Mouse (Mus musculus) stomach, postnatal 0 days (tissue): ENCODE measurements around the gene Gm14124. TPM values are rescaled to one million over a fixed set of nuclear protein-coding genes. Genes with fewer than 3 reads are reported as not detected.
"Not testable (repeated sequence)": the region's sequence is repeated elsewhere in the genome, so short reads cannot be mapped to it uniquely, and the experiment has no call there.

ENCODE experiments used
- ATAC-seq: fragments of 200-750 bp; cut with Nextera tagmentation; 2 replicates; pipeline ENCODE4 v1.8.0; 2017; ENCODE audit not compliant: low FRiP score, low TSS enrichment
- DNase-seq: peaks from one replicate; pipeline ENCODE4 v3.0.0-alpha.2; 2016; ENCODE audit warnings: low spot score
- H3K27ac ChIP-seq: fragments of 300-500 bp; sonication (generic); replicated peaks from 2 replicates; pipeline ENCODE4 v1.5.1; 2014; ENCODE audit warnings: mild to moderate bottlenecking, control low read depth
- H3K27me3 ChIP-seq: fragments of 300-500 bp; sonication (generic); 2 replicates; pipeline ENCODE4 v1.6.1; 2014; ENCODE audit warnings: low read length; ENCODE audit not compliant: control insufficient read depth, insufficient read depth
- H3K36me3 ChIP-seq: fragments of 300-500 bp; sonication (generic); 2 replicates; pipeline ENCODE4 v1.6.1; 2014; ENCODE audit warnings: low read length, mixed read lengths; ENCODE audit not compliant: control insufficient read depth, insufficient read depth
- H3K4me1 ChIP-seq: fragments of 300-500 bp; sonication (generic); replicated peaks from 2 replicates; pipeline ENCODE4 v1.6.1; 2014; ENCODE audit warnings: antibody characterized with exemption; ENCODE audit not compliant: control insufficient read depth, insufficient read depth
- H3K4me2 ChIP-seq: fragments of 300-500 bp; sonication (generic); replicated peaks from 2 replicates; pipeline ENCODE4 v1.6.1; 2014; ENCODE audit warnings: low read depth, mild to moderate bottlenecking, control low read depth, moderate library complexity
- H3K4me3 ChIP-seq: fragments of 300-500 bp; sonication (generic); 2 replicates; pipeline ENCODE4 v1.5.1; 2014; ENCODE audit warnings: low read depth, low read length, control low read depth
- H3K9ac ChIP-seq: fragments of 300-500 bp; sonication (generic); 2 replicates; pipeline ENCODE4 v1.6.1; 2014; ENCODE audit warnings: mild to moderate bottlenecking, low read length, control low read depth, mixed read lengths
- H3K9me3 ChIP-seq: fragments of 300-500 bp; sonication (generic); 2 replicates; pipeline ENCODE4 v1.6.1; 2016; ENCODE audit warnings: low read length; ENCODE audit not compliant: control insufficient read depth
- CTCF ChIP-seq: IDR thresholded peaks from 2 replicates; pipeline ENCODE4 v1.5.1; 2016; ENCODE audit warnings: antibody characterized with exemption, low read depth, mild to moderate bottlenecking, moderate library complexity
- EP300 ChIP-seq: optimal IDR thresholded peaks from 2 replicates; pipeline ENCODE3; 2016; ENCODE audit warnings: antibody characterized with exemption
- WGBS: fragments of 180-500 bp; shearing (Covaris S2); extraction: QIAGEN DNeasy Blood & Tissue Kit; methylation state at CpG from one replicate; pipeline ENCODE4 v1.1.7; 2014; 5-methylcytosine and 5-hydroxymethylcytosine counted together
- polyA plus RNA-seq: library from polyadenylated mRNA; unstranded; fragments of >200 nt; fragmentation: Nextera tagmentation; extraction: Ambion mirVana; gene quantifications from 2 replicates; pipeline ENCODE4 v1.2.1, GENCODE M21; 2015

Gm14124 gene
- polyA plus RNA-seq, 1 experiment from 2014 or later, result not detected

DNA sequence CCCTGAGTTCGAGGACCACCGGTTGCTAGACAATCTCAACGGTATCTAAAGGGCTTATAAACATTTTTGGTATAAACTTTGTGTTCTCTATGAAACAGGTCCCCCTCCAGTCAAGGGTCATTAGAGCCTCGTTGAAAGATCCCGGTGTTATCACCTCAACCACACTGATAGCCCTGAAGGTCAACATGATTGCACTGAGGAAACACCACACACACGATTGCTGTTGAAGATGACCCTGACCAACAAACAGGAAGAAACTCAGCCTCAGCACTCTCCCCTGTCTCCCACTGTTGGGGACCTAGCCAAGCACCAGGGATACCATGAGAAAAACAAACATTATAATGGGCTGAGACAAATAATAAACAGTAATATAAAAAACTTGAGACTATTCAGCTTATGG is 36.4 kb downstream of the Gm14124 start:
- Histone ChIP-seq H3K27me3 (no peaks in the 10 kb centered on the region), H3K27ac (no peak overlapping the region), H3K36me3 (no peaks in the 10 kb centered on the region), H3K4me3 (no peak overlapping the region), H3K4me2 (no peak overlapping the region), H3K9ac (no peak overlapping the region), H3K9me3 (no peaks in the 10 kb centered on the region), H3K4me1 (no peaks in the 10 kb centered on the region)
- 73% methylated on average over 6 of the region's 6 CpGs for WGBS
- no peak for DNase-seq
- TF ChIP-seq CTCF (no peak), EP300 (no peak)
- ATAC-seq, result no peak

DNA sequence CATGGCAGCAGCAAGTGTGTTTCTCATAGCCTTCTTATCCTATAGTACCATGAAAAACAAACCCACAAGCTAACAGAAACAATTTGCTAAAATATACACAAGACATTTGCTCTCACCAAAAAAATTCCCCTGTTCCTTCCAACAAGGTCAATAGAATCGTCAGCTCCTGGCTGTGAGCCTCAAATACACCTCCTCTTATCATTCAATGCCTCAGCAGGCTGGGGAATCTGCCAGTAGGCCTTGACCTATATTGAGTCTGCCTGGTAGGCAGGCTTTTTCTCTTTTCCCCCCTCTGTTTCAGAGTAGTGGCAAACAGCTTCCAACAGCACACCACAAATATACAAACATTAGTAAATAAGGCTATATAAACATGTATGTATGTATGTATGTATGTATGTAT is 41.8 kb downstream of the Gm14124 start:
- H3K9ac ChIP-seq, result no peak overlapping the region
- no peak for TF ChIP-seq EP300
- TF ChIP-seq CTCF, result no peak
- no peak for ATAC-seq
- no peaks in the 10 kb centered on the region for H3K9me3 ChIP-seq
- no peaks in the 10 kb centered on the region for H3K4me1 ChIP-seq
- no peaks in the 10 kb centered on the region for H3K36me3 ChIP-seq
- no peak overlapping the region for H3K4me2 ChIP-seq
- DNase-seq, result no peak
- H3K27me3 ChIP-seq, result no peaks in the 10 kb centered on the region
- H3K4me3 ChIP-seq, result no peak overlapping the region
- H3K27ac ChIP-seq, result no peak overlapping the region
- WGBS, result 43% methylated on average over 1 of the region's 1 CpGs

DNA sequence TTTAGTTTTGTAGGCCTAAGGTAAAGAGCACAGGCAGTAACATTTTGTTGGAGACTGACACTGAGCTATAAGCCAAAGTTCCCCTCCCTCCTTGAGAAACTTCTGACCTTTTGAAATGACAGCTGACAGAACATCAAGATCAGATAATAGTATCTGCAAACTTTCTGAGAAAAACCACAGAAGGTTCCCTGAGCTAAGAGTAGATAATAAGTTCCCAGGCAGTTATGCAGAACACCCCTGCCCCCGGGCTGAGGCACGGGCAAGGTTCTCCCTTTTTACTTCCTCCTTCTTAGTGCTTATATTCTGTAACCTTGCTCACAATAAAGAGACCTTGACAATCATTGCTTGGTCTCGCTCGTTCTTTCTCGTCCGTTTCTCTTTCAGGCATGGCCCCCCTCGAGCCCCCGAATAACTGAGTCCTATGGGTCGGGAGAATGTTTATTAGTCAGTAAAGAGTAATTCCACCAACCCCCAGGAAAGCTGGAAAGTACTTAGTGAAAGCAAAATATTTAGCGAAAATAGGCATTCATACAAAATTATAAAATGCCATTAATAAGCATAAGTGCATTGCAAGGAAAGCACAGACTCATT is 50.0 kb downstream of the Gm14124 start:
- DNase-seq, result no peak
- Histone ChIP-seq H3K9ac (no peak overlapping the region), H3K36me3 (no peaks in the 10 kb centered on the region), H3K27ac (no peak overlapping the region), H3K4me2 (no peak overlapping the region), H3K9me3 (no peaks in the 10 kb centered on the region), H3K4me3 (no peak overlapping the region), H3K4me1 (no peaks in the 10 kb centered on the region), H3K27me3 (no peaks in the 10 kb centered on the region)
- TF ChIP-seq CTCF (no peak), EP300 (no peak)
- 82% methylated on average over 10 of the region's 10 CpGs for WGBS
- no peak for ATAC-seq

GRCm38 (mm10) chr2:150310952-150311884 is 53.9 kb downstream of the Gm14124 start:
- H3K9me3 ChIP-seq, H3K27me3 ChIP-seq, H3K36me3 ChIP-seq, H3K4me1 ChIP-seq: not testable (repeated sequence)
- WGBS, result 7% methylated on average over 19 of the region's 19 CpGs
- peak overlapping the region; percentile 63; the same call in 1 of the 2 replicates for H3K27ac ChIP-seq
- H3K9ac ChIP-seq, result peak overlapping the region; percentile 64
- ATAC-seq (peak; percentile 100), DNase-seq (peak; percentile 91)
- H3K4me2 ChIP-seq, result peak overlapping the region; percentile 54
- peak overlapping the region; percentile 52 for H3K4me3 ChIP-seq

- Histone ChIP-seq H3K9me3 (peaks cover 12% of the 10 kb centered on the region; the same call in 1 of the 2 replicates), H3K4me1 (no peaks in the 10 kb centered on the region), H3K4me2 (no peak overlapping the region), H3K27ac (no peak overlapping the region), H3K27me3 (no peaks in the 10 kb centered on the region), H3K36me3 (0 out of 2 replicates have a peak, but pooled peaks cover 2% of the 10 kb centered on the region), H3K9ac (no peak overlapping the region), H3K4me3 (no peak overlapping the region)
- no peak for TF ChIP-seq CTCF
- TF ChIP-seq EP300, result no peak
- no peak for ATAC-seq
- no peak for DNase-seq
These were observed 58.8 kb downstream of the Gm14124 start for GRCm38 (mm10) chr2:150316140-150316539.

- DNase-seq (no peak), ATAC-seq (no peak)
- no peak overlapping the region for H3K4me2 ChIP-seq
- H3K27me3 ChIP-seq, result no peaks in the 10 kb centered on the region
- no peak overlapping the region for H3K27ac ChIP-seq
- WGBS, result 100% methylated on average over 1 of the region's 1 CpGs
- H3K4me3 ChIP-seq, result no peak overlapping the region
- no peaks in the 10 kb centered on the region for H3K4me1 ChIP-seq
- H3K36me3 ChIP-seq, result 0 out of 2 replicates have a peak, but pooled peaks cover 2% of the 10 kb centered on the region
- TF ChIP-seq CTCF, result no peak
- no peak for TF ChIP-seq EP300
- peaks cover 14% of the 10 kb centered on the region; the same call in 1 of the 2 replicates for H3K9me3 ChIP-seq
- no peak overlapping the region for H3K9ac ChIP-seq
These were observed 61.7 kb downstream of the Gm14124 start for GRCm38 (mm10) chr2:150318973-150319372.

Other genes starting within 250 kb of the Gm14124 start
- gene Zfp120, start 120.8 kb upstream of the Gm14124 start, polyA plus RNA-seq, result 5.9 and 6.4 TPM in 2 replicates
- not detected in 2 replicates for gene Gm10770, start 77.8 kb upstream of the Gm14124 start, polyA plus RNA-seq
- gene Gm14139, start 75.8 kb upstream of the Gm14124 start, polyA plus RNA-seq, result 0.05 TPM in 1 of 2 replicates, not detected in the other
- gene Zfp937, start 39.4 kb upstream of the Gm14124 start, polyA plus RNA-seq, result 2.4 and 2.7 TPM in 2 replicates
- 2.1 and 2.2 TPM in 2 replicates for gene Gm21994, start 1.9 kb upstream of the Gm14124 start, polyA plus RNA-seq
- gene Gm10130, start 66.2 kb downstream of the Gm14124 start, polyA plus RNA-seq, result 1.6 and 2.5 TPM in 2 replicates
- 2.4 and 2.5 TPM in 2 replicates for gene 3300002I08Rik, start 105.2 kb downstream of the Gm14124 start, polyA plus RNA-seq
- gene Zfp442, start 194.0 kb downstream of the Gm14124 start, polyA plus RNA-seq, result 2.1 TPM in 2 replicates
- gene Zfp345, start 227.6 kb downstream of the Gm14124 start, polyA plus RNA-seq, result 0.07 TPM in 1 of 2 replicates, not detected in the other